Mouse (Mus musculus): ENCODE data around the gene Maneal. TPM values are rescaled to one million over a fixed set of nuclear protein-coding genes. Genes with fewer than 3 reads are reported as not detected.

Gene Maneal
- not detected in 2 replicates for polyA plus RNA-seq (2012)

GRCm38 (mm10) chr4:124861283-124862188, at the start of gene Maneal:
Maneal (minus strand) TSS chr4:124862171.
- TF ChIP-seq GATA1 (IDR thresholded peaks at IDR 0.05; ENCODE audit: low read length) (no peak), TAL1 (IDR thresholded peaks at IDR 0.05; ENCODE audit: low read length) (no peak)
- H3K9me3 ChIP-seq (ENCODE audit: control insufficient read depth, low read length) = no peaks in the 10 kb centered on the region
- peaks cover 9% of the 10 kb centered on the region for H3K36me3 ChIP-seq (ENCODE audit: control insufficient read depth)
- peaks cover 2% of the 10 kb centered on the region; the same call in 1 of the 2 replicates for H3K4me1 ChIP-seq (ENCODE audit: control insufficient read depth)
- H3K4me3 ChIP-seq (replicated peaks) = no peak within 1 kb of the TSS
- peaks cover 45% of the 10 kb centered on the region for H3K27me3 ChIP-seq (ENCODE audit: control insufficient read depth)

GRCm38 (mm10) chr4:124905971-124906822, 44.2 kb upstream of the Maneal start:
- Histone ChIP-seq H3K4me1 (ENCODE audit: control insufficient read depth) (no peaks in the 10 kb centered on the region; the same call in none of the 2 replicates), H3K36me3 (ENCODE audit: control insufficient read depth) (no peaks in the 10 kb centered on the region), H3K9me3 (ENCODE audit: control insufficient read depth, low read length) (no peaks in the 10 kb centered on the region; the same call in none of the 2 replicates), H3K27me3 (ENCODE audit: control insufficient read depth) (peaks cover 21% of the 10 kb centered on the region), H3K4me3 (replicated peaks) (no peak overlapping the region)
- TF ChIP-seq TAL1 (IDR thresholded peaks at IDR 0.05; ENCODE audit: low read length) = no peak
- TF ChIP-seq GATA1 (IDR thresholded peaks at IDR 0.05; ENCODE audit: low read length) = no peak

GRCm38 (mm10) chr4:124905417-124905816, 43.4 kb upstream of the Maneal start:
- Histone ChIP-seq H3K27me3 (ENCODE audit: control insufficient read depth) (peaks cover 21% of the 10 kb centered on the region), H3K4me3 (replicated peaks) (no peak overlapping the region), H3K9me3 (ENCODE audit: control insufficient read depth, low read length) (no peaks in the 10 kb centered on the region; the same call in 1 of the 2 replicates), H3K4me1 (ENCODE audit: control insufficient read depth) (peaks cover 2% of the 10 kb centered on the region), H3K36me3 (ENCODE audit: control insufficient read depth) (no peaks in the 10 kb centered on the region)
- TF ChIP-seq GATA1 (IDR thresholded peaks at IDR 0.05; ENCODE audit: low read length) (no peak), TAL1 (IDR thresholded peaks at IDR 0.05; ENCODE audit: low read length) (no peak)

GRCm38 (mm10) chr4:124899906-124900305, 37.9 kb upstream of the Maneal start:
- TF ChIP-seq TAL1 (IDR thresholded peaks at IDR 0.05; ENCODE audit: low read length) = no peak
- TF ChIP-seq GATA1 (IDR thresholded peaks at IDR 0.05; ENCODE audit: low read length) = no peak
- no peaks in the 10 kb centered on the region for H3K9me3 ChIP-seq (ENCODE audit: control insufficient read depth, low read length)
- H3K27me3 ChIP-seq (ENCODE audit: control insufficient read depth) = peaks cover 40% of the 10 kb centered on the region

GRCm38 (mm10) chr4:124898428-124898827, 36.5 kb upstream of the Maneal start:
- peaks cover 9% of the 10 kb centered on the region for H3K4me1 ChIP-seq (ENCODE audit: control insufficient read depth)
- H3K27me3 ChIP-seq (ENCODE audit: control insufficient read depth) = peaks cover 47% of the 10 kb centered on the region
- no peak for TF ChIP-seq TAL1 (IDR thresholded peaks at IDR 0.05; ENCODE audit: low read length)
- TF ChIP-seq GATA1 (IDR thresholded peaks at IDR 0.05; ENCODE audit: low read length) = no peak
- H3K36me3 ChIP-seq (ENCODE audit: control insufficient read depth) = no peaks in the 10 kb centered on the region
- H3K4me3 ChIP-seq (replicated peaks) = no peak overlapping the region
- H3K9me3 ChIP-seq (ENCODE audit: control insufficient read depth, low read length) = no peaks in the 10 kb centered on the region; the same call in 1 of the 2 replicates

More at GRCm38 (mm10) chr4:124899906-124900305, 37.9 kb upstream of the Maneal start:
- Histone ChIP-seq H3K4me3 (replicated peaks) (no peak overlapping the region), H3K36me3 (ENCODE audit: control insufficient read depth) (no peaks in the 10 kb centered on the region), H3K4me1 (ENCODE audit: control insufficient read depth) (peaks cover 9% of the 10 kb centered on the region)

- peaks cover 60% of the 10 kb centered on the region for H3K27me3 ChIP-seq (ENCODE audit: control insufficient read depth)
- H3K4me3 ChIP-seq (replicated peaks) = no peak overlapping the region
- H3K36me3 ChIP-seq (ENCODE audit: control insufficient read depth) = no peaks in the 10 kb centered on the region
- H3K4me1 ChIP-seq (ENCODE audit: control insufficient read depth) = peaks cover 4% of the 10 kb centered on the region
- H3K9me3 ChIP-seq (ENCODE audit: control insufficient read depth, low read length) = no peaks in the 10 kb centered on the region; the same call in 1 of the 2 replicates
- no peak for TF ChIP-seq GATA1 (IDR thresholded peaks at IDR 0.05; ENCODE audit: low read length)
- TF ChIP-seq TAL1 (IDR thresholded peaks at IDR 0.05; ENCODE audit: low read length) = no peak
Measured at GRCm38 (mm10) chr4:124894508-124895428, 32.8 kb upstream of the Maneal start.

- peaks cover 62% of the 10 kb centered on the region for H3K27me3 ChIP-seq (ENCODE audit: control insufficient read depth)
- H3K4me1 ChIP-seq (ENCODE audit: control insufficient read depth) = no peaks in the 10 kb centered on the region
- H3K9me3 ChIP-seq (ENCODE audit: control insufficient read depth, low read length) = no peaks in the 10 kb centered on the region; the same call in 1 of the 2 replicates
- TF ChIP-seq TAL1 (IDR thresholded peaks at IDR 0.05; ENCODE audit: low read length) = no peak
- no peak for TF ChIP-seq GATA1 (IDR thresholded peaks at IDR 0.05; ENCODE audit: low read length)
- H3K4me3 ChIP-seq (replicated peaks) = no peak overlapping the region
- H3K36me3 ChIP-seq (ENCODE audit: control insufficient read depth) = no peaks in the 10 kb centered on the region
Measured at GRCm38 (mm10) chr4:124893769-124894168, 31.8 kb upstream of the Maneal start.

GRCm38 (mm10) chr4:124890831-124891230, 28.9 kb upstream of the Maneal start:
- no peak for TF ChIP-seq GATA1 (IDR thresholded peaks at IDR 0.05; ENCODE audit: low read length)
- TF ChIP-seq TAL1 (IDR thresholded peaks at IDR 0.05; ENCODE audit: low read length) = no peak
- H3K9me3 ChIP-seq (ENCODE audit: control insufficient read depth, low read length) = no peaks in the 10 kb centered on the region; the same call in 1 of the 2 replicates
- no peak overlapping the region for H3K4me3 ChIP-seq (replicated peaks)
- no peaks in the 10 kb centered on the region for H3K36me3 ChIP-seq (ENCODE audit: control insufficient read depth)
- no peaks in the 10 kb centered on the region for H3K4me1 ChIP-seq (ENCODE audit: control insufficient read depth)
- peaks cover 54% of the 10 kb centered on the region for H3K27me3 ChIP-seq (ENCODE audit: control insufficient read depth)

Data from erythroblast, embryonic 14.5 days (primary cell).